Mouse (Mus musculus): ENCODE results near the gene Btbd35f12. TPM values are rescaled to one million over a fixed set of nuclear protein-coding genes. Genes with fewer than 3 reads are reported as not detected.
"Not testable (repeated sequence)": the region's sequence is repeated elsewhere in the genome, so short reads cannot be mapped to it uniquely, and the experiment has no call there.

The Btbd35f12 gene
- total RNA-seq (2014; rRNA removed), result not detected in 2 replicates
- polyA plus RNA-seq (2015; fragmentation: Nextera tagmentation; extraction: Ambion mirVana), result not detected in 2 replicates

GRCm38 (mm10) chrX:33313079-33313478 lies at the start of gene Btbd35f12:
TSS of gene Btbd35f12 (plus strand) at chrX:33313379.
- H3K36me3 ChIP-seq (ENCODE audit: insufficient read depth, low read length); H3K9ac ChIP-seq (replicated peaks; ENCODE audit: low read length, poor library complexity, severe bottlenecking); H3K4me3 ChIP-seq (ENCODE audit: low read depth, low read length); DNase-seq (ENCODE audit: low spot score); H3K27ac ChIP-seq (ENCODE audit: low read depth, low read length); H3K4me1 ChIP-seq (ENCODE audit: insufficient read depth, low read length); H3K4me2 ChIP-seq (ENCODE audit: low read depth, low read length, poor library complexity, severe bottlenecking); ATAC-seq (ENCODE audit: low FRiP score); H3K9me3 ChIP-seq (ENCODE audit: low read length); H3K27me3 ChIP-seq (ENCODE audit: insufficient read depth, low read length): not testable (repeated sequence)
- WGBS, result no CpG with 5 or more reads among the region's 3 CpGs

GRCm38 (mm10) chrX:33353254-33353653 lies 40.1 kb downstream of the Btbd35f12 start:
- H3K4me3 ChIP-seq (ENCODE audit: low read depth, low read length); H3K9ac ChIP-seq (replicated peaks; ENCODE audit: low read length, poor library complexity, severe bottlenecking); ATAC-seq (ENCODE audit: low FRiP score); H3K27ac ChIP-seq (ENCODE audit: low read depth, low read length); H3K27me3 ChIP-seq (ENCODE audit: insufficient read depth, low read length); H3K4me1 ChIP-seq (ENCODE audit: insufficient read depth, low read length); H3K36me3 ChIP-seq (ENCODE audit: insufficient read depth, low read length); H3K9me3 ChIP-seq (ENCODE audit: low read length); H3K4me2 ChIP-seq (ENCODE audit: low read depth, low read length, poor library complexity, severe bottlenecking); DNase-seq (ENCODE audit: low spot score): not testable (repeated sequence)
- WGBS, result 85% methylated on average over 2 of the region's 2 CpGs

Other genes with a start within 250 kb of the Btbd35f12 start
- not detected in 2 replicates for gene Spin2-ps6, start 78.5 kb upstream of the Btbd35f12 start, total RNA-seq (2014; rRNA removed)
- not detected in 2 replicates for gene Spin2-ps6, start 78.5 kb upstream of the Btbd35f12 start, polyA plus RNA-seq (2015; fragmentation: Nextera tagmentation; extraction: Ambion mirVana)